Mouse (Mus musculus) midbrain, embryonic 10.5 days (tissue): ENCODE measurements at regions not wholly inside any gene's neighbourhood (a gene's known extent, or its start where the extent isn't known, plus 50 kb on each side); places are given as distances from the start of the nearest gene placed in this dataset.
A peak's percentile ranks its signal among the peaks of the same experiment; 100 is the strongest.

Source experiments
- DNase-seq: peaks from one replicate; pipeline ENCODE4 v3.0.0-alpha.2; 2017; ENCODE audit warnings: low spot score
- H3K27ac ChIP-seq: fragments of 300-500 bp; sonication (generic); replicated peaks from 2 replicates; pipeline ENCODE4 v1.5.1; 2016; ENCODE audit warnings: mild to moderate bottlenecking
- H3K27me3 ChIP-seq: fragments of 300-500 bp; sonication (generic); 2 replicates; pipeline ENCODE4 v1.6.1; 2016; ENCODE audit warnings: low read depth, mild to moderate bottlenecking; ENCODE audit not compliant: poor library complexity, severe bottlenecking
- H3K36me3 ChIP-seq: fragments of 300-500 bp; sonication (generic); 2 replicates; pipeline ENCODE4 v1.6.1; 2016; ENCODE audit warnings: mild to moderate bottlenecking, moderate library complexity
- H3K4me1 ChIP-seq: fragments of 300-500 bp; sonication (generic); 2 replicates; pipeline ENCODE4 v1.6.1; 2016
- H3K4me3 ChIP-seq: fragments of 300-500 bp; sonication (generic); 2 replicates; pipeline ENCODE4 v1.5.1; 2016; ENCODE audit warnings: mild to moderate bottlenecking, moderate library complexity
- H3K9me3 ChIP-seq: fragments of 300-500 bp; sonication (generic); replicated peaks from 2 replicates; pipeline ENCODE4 v1.6.1; 2016; ENCODE audit warnings: mild to moderate bottlenecking
- WGBS: fragments of 180-500 bp; shearing (Covaris S2); methylation state at CpG from one replicate; pipeline ENCODE4 v1.1.7; 2016; 5-methylcytosine and 5-hydroxymethylcytosine counted together

- H3K27ac ChIP-seq = no peak overlapping the region
- H3K27me3 ChIP-seq = peaks cover 100% of the 10 kb centered on the region
- WGBS = 10% methylated on average over 8 of the region's 8 CpGs
- H3K9me3 ChIP-seq = no peaks in the 10 kb centered on the region
- DNase-seq = no peak
- peaks cover 40% of the 10 kb centered on the region for H3K4me1 ChIP-seq
- no peak overlapping the region for H3K4me3 ChIP-seq
- H3K36me3 ChIP-seq = no peaks in the 10 kb centered on the region
These were observed 183.7 kb downstream of the Bmp7 start for GRCm38 (mm10) chr2:172756472-172756860.

GRCm38 (mm10) chr2:172758497-172758896 lies 181.6 kb downstream of the Bmp7 start:
- Histone ChIP-seq H3K36me3 (no peaks in the 10 kb centered on the region), H3K4me3 (no peak overlapping the region), H3K27me3 (peaks cover 99% of the 10 kb centered on the region), H3K27ac (no peak overlapping the region), H3K9me3 (no peaks in the 10 kb centered on the region), H3K4me1 (peaks cover 29% of the 10 kb centered on the region)
- DNase-seq = peak; percentile 82
- 10% methylated on average over 9 of the region's 9 CpGs for WGBS

- Histone ChIP-seq H3K27me3 (peaks cover 91% of the 10 kb centered on the region), H3K4me3 (no peak overlapping the region), H3K4me1 (peaks cover 36% of the 10 kb centered on the region), H3K27ac (peak overlapping the region; percentile 47), H3K36me3 (no peaks in the 10 kb centered on the region), H3K9me3 (no peaks in the 10 kb centered on the region)
- DNase-seq = peak; percentile 26
- 33% methylated on average over 2 of the region's 2 CpGs for WGBS
These were observed 174.9 kb downstream of the Bmp7 start for GRCm38 (mm10) chr2:172765260-172765659.

GRCm38 (mm10) chr2:172766403-172766802 lies 173.7 kb downstream of the Bmp7 start:
- H3K4me3 ChIP-seq = no peak overlapping the region
- H3K4me1 ChIP-seq = peaks cover 36% of the 10 kb centered on the region
- WGBS = 29% methylated on average over 7 of the region's 7 CpGs
- no peaks in the 10 kb centered on the region for H3K36me3 ChIP-seq
- no peaks in the 10 kb centered on the region for H3K9me3 ChIP-seq
- peak; percentile 36 for DNase-seq
- H3K27ac ChIP-seq = peak overlapping the region; percentile 55
- peaks cover 91% of the 10 kb centered on the region for H3K27me3 ChIP-seq

- Histone ChIP-seq H3K27me3 (peaks cover 92% of the 10 kb centered on the region), H3K4me1 (peaks cover 34% of the 10 kb centered on the region), H3K4me3 (no peak overlapping the region), H3K27ac (no peak overlapping the region), H3K36me3 (no peaks in the 10 kb centered on the region), H3K9me3 (no peaks in the 10 kb centered on the region)
- no peak for DNase-seq
- 92% methylated on average over 8 of the region's 8 CpGs for WGBS
These were observed 171.4 kb downstream of the Bmp7 start for GRCm38 (mm10) chr2:172768756-172769155.

GRCm38 (mm10) chr2:172770061-172770460 lies 170.1 kb downstream of the Bmp7 start:
- peaks cover 92% of the 10 kb centered on the region for H3K27me3 ChIP-seq
- WGBS = 84% methylated on average over 6 of the region's 6 CpGs
- H3K4me1 ChIP-seq = peaks cover 21% of the 10 kb centered on the region
- H3K27ac ChIP-seq = no peak overlapping the region
- DNase-seq = no peak
- no peak overlapping the region for H3K4me3 ChIP-seq
- H3K36me3 ChIP-seq = no peaks in the 10 kb centered on the region
- no peaks in the 10 kb centered on the region for H3K9me3 ChIP-seq

GRCm38 (mm10) chr2:172770606-172771005 lies 169.5 kb downstream of the Bmp7 start:
- peaks cover 15% of the 10 kb centered on the region for H3K4me1 ChIP-seq

GRCm38 (mm10) chr2:172773176-172773575 lies 166.9 kb downstream of the Bmp7 start:
- Histone ChIP-seq H3K9me3 (no peaks in the 10 kb centered on the region), H3K4me1 (no peaks in the 10 kb centered on the region), H3K36me3 (no peaks in the 10 kb centered on the region), H3K27ac (no peak overlapping the region), H3K4me3 (no peak overlapping the region), H3K27me3 (peaks cover 67% of the 10 kb centered on the region)
- peak; percentile 80 for DNase-seq
- 2% methylated on average over 2 of the region's 2 CpGs for WGBS

More at GRCm38 (mm10) chr2:172770606-172771005, 169.5 kb downstream of the Bmp7 start:
- no peak for DNase-seq
- Histone ChIP-seq H3K27ac (no peak overlapping the region), H3K27me3 (peaks cover 89% of the 10 kb centered on the region), H3K36me3 (no peaks in the 10 kb centered on the region), H3K4me3 (no peak overlapping the region), H3K9me3 (no peaks in the 10 kb centered on the region)
- 89% methylated on average over 14 of the region's 14 CpGs for WGBS

GRCm38 (mm10) chr2:172776485-172776884 lies 163.6 kb downstream of the Bmp7 start:
- peaks cover 19% of the 10 kb centered on the region for H3K4me1 ChIP-seq
- H3K36me3 ChIP-seq = no peaks in the 10 kb centered on the region
- H3K9me3 ChIP-seq = no peaks in the 10 kb centered on the region
- H3K27ac ChIP-seq = no peak overlapping the region
- DNase-seq = no peak
- no peak overlapping the region for H3K4me3 ChIP-seq
- peaks cover 56% of the 10 kb centered on the region for H3K27me3 ChIP-seq
- 77% methylated on average over 12 of the region's 12 CpGs for WGBS

GRCm38 (mm10) chr2:172777774-172778173 lies 162.3 kb downstream of the Bmp7 start:
- Histone ChIP-seq H3K4me1 (peaks cover 22% of the 10 kb centered on the region), H3K9me3 (no peaks in the 10 kb centered on the region), H3K27ac (no peak overlapping the region), H3K4me3 (no peak overlapping the region), H3K27me3 (peaks cover 43% of the 10 kb centered on the region), H3K36me3 (no peaks in the 10 kb centered on the region)
- WGBS = 87% methylated on average over 2 of the region's 2 CpGs
- no peak for DNase-seq

- Histone ChIP-seq H3K36me3 (no peaks in the 10 kb centered on the region), H3K27ac (no peak overlapping the region), H3K4me3 (no peak overlapping the region), H3K27me3 (peaks cover 30% of the 10 kb centered on the region), H3K4me1 (peaks cover 27% of the 10 kb centered on the region), H3K9me3 (peaks cover 12% of the 10 kb centered on the region)
- 31% methylated on average over 5 of the region's 5 CpGs for WGBS
- DNase-seq = no peak
These were observed 161.0 kb downstream of the Bmp7 start for GRCm38 (mm10) chr2:172779096-172779495.

- Histone ChIP-seq H3K27me3 (peaks cover 47% of the 10 kb centered on the region), H3K36me3 (no peaks in the 10 kb centered on the region), H3K9me3 (peaks cover 14% of the 10 kb centered on the region), H3K27ac (no peak overlapping the region), H3K4me1 (peaks cover 33% of the 10 kb centered on the region), H3K4me3 (no peak overlapping the region)
- WGBS = 55% methylated on average over 10 of the region's 10 CpGs
- peak; percentile 33 for DNase-seq
These were observed 157.4 kb downstream of the Bmp7 start for GRCm38 (mm10) chr2:172782686-172783085.

- peaks cover 14% of the 10 kb centered on the region for H3K9me3 ChIP-seq
- no peak overlapping the region for H3K4me3 ChIP-seq
- H3K27me3 ChIP-seq = peaks cover 63% of the 10 kb centered on the region
- no peak for DNase-seq
- H3K36me3 ChIP-seq = no peaks in the 10 kb centered on the region
- H3K4me1 ChIP-seq = peaks cover 28% of the 10 kb centered on the region
- 50% methylated on average over 2 of the region's 2 CpGs for WGBS
- H3K27ac ChIP-seq = no peak overlapping the region
These were observed 153.8 kb downstream of the Bmp7 start for GRCm38 (mm10) chr2:172786297-172786696.
